Mouse (Mus musculus): ENCODE results near the gene Pde9a. TPM values are rescaled to one million over a fixed set of nuclear protein-coding genes. Genes with fewer than 3 reads are reported as not detected.

The Pde9a gene
- polyA plus RNA-seq, 1 experiment from 2014 or later, result 44.1 TPM

DNA sequence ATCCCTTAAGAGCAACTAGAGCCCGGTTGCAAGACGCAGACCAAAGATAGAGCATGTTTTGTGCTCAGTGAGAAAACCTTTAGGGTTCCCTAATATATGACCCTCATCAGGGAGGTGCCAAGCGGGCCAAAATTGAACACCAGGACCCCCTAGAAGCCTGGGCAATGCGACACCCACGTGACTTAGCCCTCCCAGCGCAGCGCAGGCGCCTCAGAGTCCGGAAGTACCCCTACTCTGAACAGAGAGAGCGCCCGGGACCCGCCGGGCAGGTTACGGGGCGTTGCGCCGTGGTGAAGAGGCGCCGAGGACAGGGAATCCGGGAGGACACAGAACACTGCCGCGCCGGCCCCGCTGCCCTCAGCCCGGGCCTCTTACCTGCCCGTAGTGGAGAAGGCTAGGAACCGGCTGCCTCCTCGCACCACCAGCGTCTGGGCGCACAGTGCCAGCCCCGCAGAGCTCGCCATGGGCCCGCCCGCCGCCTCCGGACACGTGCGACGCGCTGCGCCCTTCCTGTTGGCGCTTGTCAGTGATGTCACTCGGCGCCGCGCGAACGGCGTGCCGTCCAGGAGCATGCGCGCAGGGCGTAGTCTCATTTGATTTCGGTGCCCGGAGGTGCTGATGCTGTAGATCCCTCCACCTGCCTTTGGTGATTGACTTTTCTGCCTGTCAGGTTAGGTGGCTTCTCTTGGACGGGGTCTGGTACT is 125.9 kb downstream of the Pde9a start:
- no peaks in the 10 kb centered on the region; the same call in 1 of the 2 replicates for H3K4me1 ChIP-seq (ENCODE audit: insufficient read depth, low read depth, low read length)
- no peaks in the 10 kb centered on the region for H3K9me3 ChIP-seq (ENCODE audit: low read length)
- TF ChIP-seq EP300 (IDR thresholded peaks at IDR 0.05) (no peak), CTCF (IDR thresholded peaks at IDR 0.05) (no peak)
- H3K27ac ChIP-seq (ENCODE audit: low read length), result peak overlapping the region; percentile 66
- H3K4me3 ChIP-seq (ENCODE audit: low read depth, low read length), result peak overlapping the region; percentile 81
- H3K9ac ChIP-seq (replicated peaks; ENCODE audit: low read depth), result peak overlapping the region; percentile 68
- DNase-seq (ENCODE audit: low spot score) (peak; percentile 95), ATAC-seq (peak; percentile 99)
- 0 out of 2 replicates have a peak, but pooled peaks cover 6% of the 10 kb centered on the region for H3K36me3 ChIP-seq (ENCODE audit: insufficient read depth, low read length)
- H3K27me3 ChIP-seq (replicated peaks; ENCODE audit: insufficient read depth, low read length), result no peaks in the 10 kb centered on the region
- H3K4me2 ChIP-seq (replicated peaks; ENCODE audit: low read depth, low read length), result peak overlapping the region; percentile 91
- WGBS, result under 1% methylated on average over 49 of the region's 56 CpGs

DNA sequence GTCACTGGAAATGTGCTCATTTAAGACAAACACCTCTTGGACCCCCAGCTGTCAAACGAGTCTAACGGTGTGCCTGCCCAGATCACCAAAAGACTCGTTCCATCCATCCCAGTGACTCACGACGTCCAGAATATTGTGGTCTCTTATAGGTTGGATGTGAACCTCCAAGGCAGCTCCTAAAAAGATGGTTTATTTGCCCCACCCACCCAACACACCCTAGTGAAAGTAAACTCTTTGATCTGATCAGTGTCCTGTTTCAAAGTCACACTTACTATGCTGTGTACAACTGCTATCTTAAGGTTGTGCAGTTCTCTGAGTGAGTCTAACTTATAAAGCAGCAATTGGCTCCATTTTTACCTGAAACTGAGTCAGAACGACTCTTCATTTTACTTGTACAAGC is 126.6 kb downstream of the Pde9a start:
- no peaks in the 10 kb centered on the region for H3K9me3 ChIP-seq (ENCODE audit: low read length)
- no peaks in the 10 kb centered on the region for H3K27me3 ChIP-seq (replicated peaks; ENCODE audit: insufficient read depth, low read length)
- peak overlapping the region; percentile 68 for H3K9ac ChIP-seq (replicated peaks; ENCODE audit: low read depth)
- H3K36me3 ChIP-seq (ENCODE audit: insufficient read depth, low read length), result 0 out of 2 replicates have a peak, but pooled peaks cover under 1% of the 10 kb centered on the region
- no peak for TF ChIP-seq EP300 (IDR thresholded peaks at IDR 0.05)
- no peak for TF ChIP-seq CTCF (IDR thresholded peaks at IDR 0.05)
- DNase-seq (ENCODE audit: low spot score) (no peak), ATAC-seq (peak; percentile 9; the same call in 1 of the 2 replicates)
- peak overlapping the region; percentile 81 for H3K4me3 ChIP-seq (ENCODE audit: low read depth, low read length)
- H3K4me1 ChIP-seq (ENCODE audit: insufficient read depth, low read depth, low read length), result no peaks in the 10 kb centered on the region; the same call in 1 of the 2 replicates
- peak overlapping the region; percentile 91 for H3K4me2 ChIP-seq (replicated peaks; ENCODE audit: low read depth, low read length)
- H3K27ac ChIP-seq (ENCODE audit: low read length), result peak overlapping the region; percentile 32; the same call in 1 of the 2 replicates
- 17% methylated on average over 6 of the region's 6 CpGs for WGBS

DNA sequence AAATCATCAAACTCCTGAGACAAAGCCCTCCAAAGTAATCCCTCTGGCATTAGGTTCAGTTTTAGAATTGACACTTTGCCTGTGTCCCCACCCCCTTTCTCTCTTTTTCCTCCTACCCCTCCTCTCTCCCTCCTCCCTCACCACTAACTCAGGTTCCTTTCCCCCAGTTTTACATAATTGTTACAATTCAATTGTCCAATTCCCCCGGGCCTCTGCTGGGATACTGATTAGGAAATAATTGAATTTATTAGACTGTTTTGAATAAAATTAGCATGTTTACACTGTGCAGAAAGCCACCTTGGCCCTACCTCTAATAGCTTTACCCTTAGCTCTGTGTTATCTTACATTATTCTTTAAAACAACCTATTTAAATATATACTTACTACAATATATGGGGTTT is 128.7 kb downstream of the Pde9a start:
- DNase-seq (ENCODE audit: low spot score), result no peak
- ATAC-seq, result no peak
- Histone ChIP-seq H3K4me2 (replicated peaks; ENCODE audit: low read depth, low read length) (no peak overlapping the region), H3K36me3 (ENCODE audit: insufficient read depth, low read length) (no peaks in the 10 kb centered on the region), H3K9ac (replicated peaks; ENCODE audit: low read depth) (no peak overlapping the region), H3K9me3 (ENCODE audit: low read length) (no peaks in the 10 kb centered on the region), H3K27ac (ENCODE audit: low read length) (no peak overlapping the region), H3K4me1 (ENCODE audit: insufficient read depth, low read depth, low read length) (no peaks in the 10 kb centered on the region; the same call in 1 of the 2 replicates), H3K4me3 (ENCODE audit: low read depth, low read length) (no peak overlapping the region), H3K27me3 (replicated peaks; ENCODE audit: insufficient read depth, low read length) (no peaks in the 10 kb centered on the region)
- TF ChIP-seq EP300 (IDR thresholded peaks at IDR 0.05), result no peak
- no peak for TF ChIP-seq CTCF (IDR thresholded peaks at IDR 0.05)
- WGBS, result 64% methylated on average over 1 of the region's 1 CpGs

- ATAC-seq (peak; percentile 37), DNase-seq (ENCODE audit: low spot score) (no peak)
- TF ChIP-seq EP300 (IDR thresholded peaks at IDR 0.05), result no peak
- peak; percentile 31 for TF ChIP-seq CTCF (IDR thresholded peaks at IDR 0.05)
These were observed 133.4 kb downstream of the Pde9a start for GRCm38 (mm10) chr17:31519344-31519945.

DNA sequence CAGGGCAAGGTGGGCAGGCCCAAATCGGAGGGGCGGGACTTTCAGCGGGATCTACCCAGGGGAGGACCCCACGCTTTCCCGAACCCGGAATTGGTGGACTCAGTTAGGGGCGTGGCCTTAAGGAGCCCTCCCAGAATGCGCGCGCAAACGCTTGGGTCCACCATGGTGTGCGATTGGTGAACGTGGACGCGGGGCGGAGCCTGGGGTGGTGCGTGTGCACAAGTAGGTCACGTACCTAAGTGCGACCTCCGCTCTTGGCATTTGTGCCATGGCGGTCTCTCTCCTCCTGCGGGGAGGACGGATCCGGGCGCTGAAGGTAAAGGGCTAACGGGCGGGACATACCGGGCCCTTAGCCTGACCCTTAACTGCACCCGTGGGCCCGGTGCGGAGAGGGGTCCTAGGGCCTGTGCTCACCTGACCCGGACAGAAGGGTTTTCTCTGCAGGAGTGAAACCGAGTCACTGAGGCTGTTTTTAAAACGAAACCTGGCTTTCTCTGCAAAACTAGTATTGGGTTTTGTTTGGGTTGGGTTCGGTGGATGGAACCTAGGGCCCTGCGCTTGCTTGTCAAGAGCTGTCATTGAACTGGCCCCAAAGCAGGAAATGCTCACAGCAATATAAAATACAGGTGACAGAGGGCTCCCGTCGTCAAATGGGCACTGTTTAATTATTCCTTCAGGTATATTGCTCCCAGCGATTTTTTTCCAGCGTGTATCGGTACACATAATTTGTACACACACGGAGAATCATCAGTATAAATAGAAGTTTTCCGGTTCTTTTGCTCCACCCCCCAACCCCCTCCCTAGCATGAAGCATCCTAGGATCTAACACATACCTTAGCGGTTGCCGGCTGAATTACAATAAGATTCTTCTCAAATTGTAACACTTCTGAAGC is 134.2 kb downstream of the Pde9a start, which contains the start of the genes Wdr4 and Ndufv3:
Gene Wdr4, minus strand, starts transcription at position 35 of the 893 bp plus-strand sequence.
Gene Ndufv3, plus strand, starts transcription at position 170 of the 893 bp plus-strand sequence.
- Histone ChIP-seq H3K36me3 (ENCODE audit: insufficient read depth, low read length) (0 out of 2 replicates have a peak, but pooled peaks cover 4% of the 10 kb centered on the region), H3K4me3 (ENCODE audit: low read depth, low read length) (peak within 1 kb of the TSS; percentile 75), H3K9me3 (ENCODE audit: low read length) (no peaks in the 10 kb centered on the region), H3K4me1 (ENCODE audit: insufficient read depth, low read depth, low read length) (no peaks in the 10 kb centered on the region; the same call in 1 of the 2 replicates), H3K27me3 (replicated peaks; ENCODE audit: insufficient read depth, low read length) (no peaks in the 10 kb centered on the region), H3K4me2 (replicated peaks; ENCODE audit: low read depth, low read length) (peak within 1 kb of the TSS; percentile 71), H3K9ac (replicated peaks; ENCODE audit: low read depth) (peak within 1 kb of the TSS; percentile 51), H3K27ac (ENCODE audit: low read length) (peak within 1 kb of the TSS; percentile 85)
- DNase-seq (ENCODE audit: low spot score) (peak; percentile 100), ATAC-seq (peak; percentile 99)
- under 1% methylated on average over 45 of the region's 45 CpGs for WGBS
- TF ChIP-seq CTCF (IDR thresholded peaks at IDR 0.05), result peak; percentile 0; the same call in 1 of the 2 replicates
- TF ChIP-seq EP300 (IDR thresholded peaks at IDR 0.05), result no peak

More at GRCm38 (mm10) chr17:31519344-31519945, 133.4 kb downstream of the Pde9a start:
- Histone ChIP-seq H3K27ac (ENCODE audit: low read length) (0 out of 2 replicates have a peak overlapping the region, but pooled peaks have one; percentile 47), H3K4me2 (replicated peaks; ENCODE audit: low read depth, low read length) (peak overlapping the region; percentile 71), H3K36me3 (ENCODE audit: insufficient read depth, low read length) (0 out of 2 replicates have a peak, but pooled peaks cover 4% of the 10 kb centered on the region), H3K27me3 (replicated peaks; ENCODE audit: insufficient read depth, low read length) (no peaks in the 10 kb centered on the region), H3K9me3 (ENCODE audit: low read length) (no peaks in the 10 kb centered on the region), H3K9ac (replicated peaks; ENCODE audit: low read depth) (no peak overlapping the region), H3K4me1 (ENCODE audit: insufficient read depth, low read depth, low read length) (no peaks in the 10 kb centered on the region; the same call in 1 of the 2 replicates), H3K4me3 (ENCODE audit: low read depth, low read length) (peak overlapping the region; percentile 75)
- 4% methylated on average over 7 of the region's 7 CpGs for WGBS

Measured in lung, postnatal 0 days (tissue).